Mouse (Mus musculus) kidney, postnatal 10 days (tissue): ENCODE measurements around the gene Gdpd1.
A peak's percentile ranks its signal among the peaks of the same experiment; 100 is the strongest.
"Not testable (repeated sequence)": the region's sequence is repeated elsewhere in the genome, so short reads cannot be mapped to it uniquely, and the experiment has no call there.

ENCODE experiments used
- DNase-seq: peaks from one replicate; pipeline ENCODE4 v3.0.0; 2021; ENCODE audit warnings: mixed read lengths

The Gdpd1 gene

GRCm38 (mm10) chr11:87073866-87074440, at the start of gene Gdpd1:
Gene Gdpd1, minus strand, starts transcription at chr11:87074062.
- peak; percentile 89 for DNase-seq

DNA sequence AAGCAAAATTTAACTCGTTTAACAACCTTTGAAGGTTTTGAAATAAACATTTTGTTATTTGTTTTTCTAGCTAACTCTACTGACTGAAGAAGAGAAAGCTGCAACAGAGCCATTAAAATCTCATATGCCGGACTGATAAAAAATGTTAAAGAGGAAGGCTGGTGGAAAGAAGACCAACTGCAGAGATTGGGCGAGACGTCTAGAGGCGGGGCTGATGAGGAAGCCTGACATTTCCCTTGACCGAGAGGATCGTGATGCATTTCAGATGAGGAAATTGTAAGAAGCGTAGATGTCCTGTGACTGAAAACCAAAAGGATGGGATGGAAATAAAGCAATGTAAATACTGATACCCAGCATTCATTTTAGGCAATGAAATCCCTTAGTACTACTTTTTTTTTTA, 48.0 kb upstream of the Gdpd1 start:
- no peak for DNase-seq

DNA sequence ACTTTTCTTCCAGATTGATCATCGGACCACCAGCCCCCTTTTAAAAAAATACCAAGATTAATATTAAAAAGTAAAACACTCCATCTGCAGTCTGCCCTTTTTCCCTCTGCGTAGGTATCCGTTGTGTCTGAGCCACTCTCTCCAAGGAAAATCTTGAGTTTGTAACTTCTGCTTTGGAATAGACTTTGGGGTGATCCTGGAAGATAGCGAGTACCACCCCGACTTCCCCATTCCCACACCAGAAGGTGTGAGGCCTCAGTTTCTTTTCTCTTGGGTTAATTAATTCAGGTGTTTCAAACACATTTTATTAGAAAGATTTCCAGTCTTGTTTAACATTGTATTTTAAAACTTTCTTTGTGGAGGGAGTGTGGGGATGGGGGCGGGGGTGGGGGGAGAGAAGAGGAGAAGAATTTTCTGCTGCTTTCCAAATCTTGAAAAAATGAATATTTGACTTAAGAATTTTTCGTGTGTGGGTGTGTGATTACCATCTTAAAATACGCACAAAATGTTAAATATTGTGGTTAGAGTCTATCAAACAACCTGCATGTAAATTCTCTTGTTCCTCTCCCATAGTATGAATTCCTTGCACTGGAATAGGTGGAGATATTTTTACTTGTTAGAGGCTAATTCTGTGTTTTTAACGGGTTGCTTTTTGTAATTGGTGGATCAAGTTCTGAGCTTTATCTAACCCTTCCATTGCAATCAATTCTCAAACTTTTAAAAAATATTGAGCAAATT, 36.5 kb upstream of the Gdpd1 start:
- no peak for DNase-seq

GRCm38 (mm10) chr11:87109519-87110171, 35.8 kb upstream of the Gdpd1 start:
- peak; percentile 56 for DNase-seq

- DNase-seq = peak; percentile 97
Measured at GRCm38 (mm10) chr11:87108755-87109518, 35.1 kb upstream of the Gdpd1 start, which contains the start of gene Ska2. Gene Ska2, plus strand, starts transcription at chr11:87109234.

- DNase-seq = no peak
Measured at GRCm38 (mm10) chr11:87108409-87108754, 34.5 kb upstream of the Gdpd1 start, which contains the start of gene Prr11. Gene Prr11, minus strand, starts transcription at chr11:87108708.

- no peak for DNase-seq
Measured at GRCm38 (mm10) chr11:87087142-87087541, 13.3 kb upstream of the Gdpd1 start.

DNA sequence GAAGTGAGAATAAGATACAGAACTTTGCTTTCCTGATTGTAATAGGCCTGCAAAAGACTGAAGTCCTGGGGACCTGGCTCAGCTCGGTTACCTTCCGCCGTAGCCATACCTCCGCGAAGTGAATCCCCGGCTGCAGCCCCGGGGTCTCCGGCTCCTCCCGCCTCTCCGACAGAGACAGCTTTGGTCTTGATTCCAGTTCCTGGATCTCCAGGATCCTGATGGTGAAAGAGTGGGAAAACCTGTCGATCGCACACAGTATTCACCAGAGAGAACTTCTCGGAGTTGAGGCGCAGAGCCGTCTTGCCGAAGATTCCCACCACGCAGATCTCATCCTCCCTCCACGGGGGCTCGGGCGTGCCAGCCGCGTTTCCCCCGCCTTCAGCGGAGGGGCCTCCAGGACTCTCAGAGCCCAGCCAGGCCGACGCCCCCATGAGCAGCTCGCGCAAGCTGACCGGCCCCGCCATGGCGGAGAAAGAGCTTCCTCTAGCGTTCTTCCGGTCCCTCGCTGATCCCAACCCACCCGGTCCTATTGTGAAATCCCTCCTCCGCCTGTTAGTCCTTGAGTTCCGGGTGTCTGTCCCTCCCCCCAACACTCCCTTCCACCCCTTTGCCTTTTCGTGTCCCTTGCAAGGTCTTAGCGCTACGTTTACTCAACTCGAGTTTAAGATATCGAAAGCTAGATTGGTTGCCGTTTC, 12.6 kb upstream of the Gdpd1 start, which contains the start of gene Smg8:
TSS of gene Smg8 (minus strand) at position 485 of the 695 bp plus-strand sequence.
- peak; percentile 89 for DNase-seq

GRCm38 (mm10) chr11:87085461-87085860, 11.6 kb upstream of the Gdpd1 start:
- no peak for DNase-seq

DNA sequence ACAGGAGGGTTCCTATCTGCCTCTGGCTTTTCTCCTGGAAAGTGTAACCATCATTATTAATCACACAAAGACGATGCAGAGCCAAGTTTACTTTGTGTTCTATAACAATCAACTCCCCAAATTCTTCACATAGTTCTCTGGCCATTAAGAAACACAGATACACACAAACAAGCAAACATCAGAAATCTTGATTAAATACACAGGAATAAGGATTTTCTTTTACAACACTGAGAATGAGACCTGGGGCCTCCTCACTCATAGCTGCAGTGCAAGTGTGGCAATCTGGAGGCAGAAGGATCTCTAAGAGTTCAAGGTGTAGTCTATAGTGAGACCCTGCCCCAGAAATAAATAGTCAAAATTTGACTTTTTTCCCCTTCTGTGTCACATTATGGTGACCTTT, 9.8 kb upstream of the Gdpd1 start:
- DNase-seq = no peak

DNA sequence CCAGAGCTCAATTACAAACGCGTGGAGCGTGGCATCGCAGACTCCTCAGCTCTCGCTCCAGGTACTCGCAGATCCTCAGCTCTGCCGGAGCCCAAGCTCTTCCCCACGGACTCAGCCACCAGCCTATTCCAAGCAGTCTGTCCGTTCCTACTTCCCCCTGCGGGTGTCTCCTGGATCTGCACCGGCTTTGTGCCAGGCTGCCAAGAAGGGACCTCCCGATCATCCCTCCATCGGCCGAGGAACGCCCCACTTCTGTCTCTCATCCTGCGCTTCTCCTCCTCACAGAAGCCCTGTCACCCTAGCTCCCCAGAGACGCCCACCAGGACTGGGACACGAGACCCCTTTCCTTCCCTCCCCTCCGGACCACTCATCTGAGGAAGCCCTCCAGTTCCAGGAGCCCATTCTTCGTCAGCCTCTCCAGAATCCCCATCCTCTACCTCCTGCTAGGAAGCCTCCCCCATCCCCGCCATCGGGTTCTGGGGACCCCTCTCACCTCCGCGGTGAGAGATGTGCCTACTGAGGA, 458 bp downstream of the Gdpd1 start:
- DNase-seq = peak; percentile 76

DNA sequence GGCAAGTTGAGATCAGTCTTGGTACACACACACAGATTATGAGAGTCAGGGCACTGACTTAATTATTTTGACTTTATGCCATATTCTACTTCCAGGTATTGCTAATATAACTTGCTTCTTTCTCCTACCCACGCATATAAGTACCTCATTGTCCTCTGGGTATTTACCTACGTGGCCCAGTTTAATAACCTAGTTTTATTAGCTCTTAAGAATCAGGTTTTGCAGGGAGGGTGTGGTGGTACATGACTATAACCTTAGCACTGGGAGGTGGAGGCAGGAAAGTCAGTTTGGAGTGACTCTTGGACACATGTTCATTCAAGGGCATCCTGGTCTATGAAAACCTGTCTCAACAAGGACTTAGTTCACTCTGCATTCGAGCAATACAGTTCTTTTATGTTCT, 11.8 kb downstream of the Gdpd1 start:
- no peak for DNase-seq

GRCm38 (mm10) chr11:87060410-87060809, 13.5 kb downstream of the Gdpd1 start:
- DNase-seq = no peak

- DNase-seq = no peak
Measured at GRCm38 (mm10) chr11:87056286-87056685, 17.6 kb downstream of the Gdpd1 start.

GRCm38 (mm10) chr11:87048900-87049299, 25.0 kb downstream of the Gdpd1 start:
- DNase-seq = not testable (repeated sequence)

- DNase-seq = peak; percentile 44
Measured at GRCm38 (mm10) chr11:87046968-87047367, 26.9 kb downstream of the Gdpd1 start.

DNA sequence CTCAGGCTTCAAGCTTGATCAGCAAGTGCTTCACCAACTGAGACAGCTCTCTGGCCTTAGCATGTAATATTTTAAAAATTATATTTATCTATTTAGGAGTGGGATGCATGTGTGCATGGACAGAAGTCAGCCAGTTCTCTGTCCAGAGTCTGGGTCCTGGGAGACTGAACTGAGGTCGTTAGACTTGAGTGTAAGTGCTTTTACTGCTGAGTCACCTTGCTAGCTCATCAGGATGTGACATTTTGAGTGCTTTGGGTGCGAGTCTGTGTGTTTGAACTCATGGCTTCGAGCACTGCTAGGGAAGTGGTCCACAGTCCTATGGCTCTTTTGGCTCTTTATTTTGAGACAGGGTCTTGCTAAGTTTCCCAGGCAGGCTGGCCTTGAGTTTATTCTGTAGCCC, 30.8 kb downstream of the Gdpd1 start:
- no peak for DNase-seq

GRCm38 (mm10) chr11:87039307-87039963, 34.4 kb downstream of the Gdpd1 start:
- peak; percentile 36 for DNase-seq

- DNase-seq = no peak
Measured at GRCm38 (mm10) chr11:87036180-87036579, 37.7 kb downstream of the Gdpd1 start.

DNA sequence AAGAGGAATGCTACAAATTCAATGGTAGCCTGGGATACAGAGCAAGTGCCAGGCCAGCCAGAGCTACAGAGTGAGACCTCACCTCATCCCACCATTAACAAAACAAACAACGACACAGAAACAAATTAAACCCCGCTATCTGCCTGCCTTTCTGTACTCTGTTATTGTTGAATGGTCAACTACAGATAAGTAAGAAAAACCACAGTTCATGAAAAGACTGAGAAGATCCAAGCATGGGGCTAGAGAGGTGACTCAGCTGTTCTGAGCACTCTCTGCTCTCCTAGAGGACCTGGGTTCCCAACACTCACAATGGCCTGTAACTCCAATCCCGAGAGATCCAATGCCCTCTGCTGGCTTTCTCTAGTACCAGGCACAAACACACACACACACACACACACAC, 45.6 kb downstream of the Gdpd1 start:
- no peak for DNase-seq

- peak; percentile 24 for DNase-seq
Measured at GRCm38 (mm10) chr11:87026096-87026875, 47.6 kb downstream of the Gdpd1 start.
